Mouse (Mus musculus) layer of hippocampus, postnatal 10 days (tissue): ENCODE results near the gene Hbb-bs. TPM values are rescaled to one million over a fixed set of nuclear protein-coding genes. Genes with fewer than 3 reads are reported as not detected.
"Not testable (repeated sequence)": the region's sequence is repeated elsewhere in the genome, so short reads cannot be mapped to it uniquely, and the experiment has no call there.

ENCODE experiments used
- DNase-seq, 2 experiments: peaks; one replicate each; pipeline ENCODE4 v3.0.0; 2021; ENCODE audit warnings: low spot score in 2 of 2
- total RNA-seq, 2 experiments: library from RNA; stranded (reverse); gene quantifications; 2 replicates each; pipeline ENCODE4 v1.2.3; 2021

Gene Hbb-bs
- total RNA-seq, 2 experiments from 2014 or later, result 744 to 802 TPM

GRCm38 (mm10) chr7:103812174-103812573 lies 15.7 kb downstream of the Hbb-bs start:
- no peak for DNase-seq

- DNase-seq, result no peak
Measured at GRCm38 (mm10) chr7:103811223-103811845, 16.6 kb downstream of the Hbb-bs start.

GRCm38 (mm10) chr7:103810746-103811145 lies 17.1 kb downstream of the Hbb-bs start:
- DNase-seq, result no peak

GRCm38 (mm10) chr7:103810296-103810695 lies 17.6 kb downstream of the Hbb-bs start:
- no peak for DNase-seq

DNA sequence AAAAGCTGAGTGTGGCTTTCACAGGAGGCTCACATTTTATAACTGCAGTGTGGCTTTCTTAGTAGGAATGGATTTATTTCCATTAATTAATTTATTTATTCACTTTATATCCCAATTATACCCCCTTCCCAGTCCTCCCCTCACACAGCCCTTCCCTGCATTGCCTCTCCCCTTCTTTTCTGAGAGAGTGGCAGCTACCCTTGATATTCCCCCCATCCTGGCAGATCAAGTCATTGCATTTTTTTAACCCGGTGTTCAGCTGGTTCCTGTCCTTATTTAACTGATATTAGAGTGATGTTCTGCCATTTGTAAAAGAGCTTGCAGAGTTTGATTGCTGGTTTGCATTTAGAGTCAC lies 18.1 kb downstream of the Hbb-bs start:
- no peak for DNase-seq

DNA sequence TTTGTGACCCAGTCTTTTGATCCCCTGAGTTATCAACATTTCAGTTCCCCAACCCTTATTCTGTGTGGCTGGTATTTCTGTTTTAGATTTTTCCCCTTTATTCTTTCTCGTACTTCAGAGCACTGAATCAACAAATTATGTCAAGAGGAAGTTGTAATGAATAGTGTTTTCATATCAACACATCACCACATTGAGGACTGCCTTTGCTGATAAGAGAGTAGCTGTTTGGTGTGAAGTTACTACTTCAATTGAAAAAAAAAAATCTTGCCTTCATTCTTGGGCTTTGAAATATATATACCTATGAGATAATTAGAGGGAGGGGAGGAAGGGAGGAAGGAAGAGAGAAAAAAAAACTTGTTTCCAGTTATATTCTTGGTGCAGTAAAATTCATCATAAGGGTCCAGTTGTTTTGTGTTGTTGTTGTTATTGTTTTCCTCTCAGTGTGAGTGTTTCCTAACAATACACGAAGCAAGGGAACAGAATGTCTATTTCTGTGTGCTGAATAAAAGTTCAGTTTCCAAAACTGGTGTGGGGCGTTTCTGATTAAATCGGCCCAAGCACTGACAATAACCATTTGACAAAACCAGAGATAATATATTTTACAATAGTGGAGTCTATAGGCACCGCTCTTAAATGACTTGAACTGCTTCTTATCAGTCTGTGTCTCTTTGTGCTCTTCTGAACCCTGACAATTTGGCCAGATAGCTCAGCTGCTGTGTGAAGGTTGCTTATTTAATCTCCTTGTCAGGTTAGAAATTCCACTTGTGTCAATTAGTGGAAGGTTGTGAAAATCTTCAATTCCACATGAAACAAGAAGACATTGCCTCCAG lies 18.7 kb downstream of the Hbb-bs start:
- no peak for DNase-seq

GRCm38 (mm10) chr7:103808120-103808519 lies 19.8 kb downstream of the Hbb-bs start:
- DNase-seq, result not testable (repeated sequence)

GRCm38 (mm10) chr7:103806856-103807255 lies 21.0 kb downstream of the Hbb-bs start:
- DNase-seq, result peak; percentile 4 to 20

DNA sequence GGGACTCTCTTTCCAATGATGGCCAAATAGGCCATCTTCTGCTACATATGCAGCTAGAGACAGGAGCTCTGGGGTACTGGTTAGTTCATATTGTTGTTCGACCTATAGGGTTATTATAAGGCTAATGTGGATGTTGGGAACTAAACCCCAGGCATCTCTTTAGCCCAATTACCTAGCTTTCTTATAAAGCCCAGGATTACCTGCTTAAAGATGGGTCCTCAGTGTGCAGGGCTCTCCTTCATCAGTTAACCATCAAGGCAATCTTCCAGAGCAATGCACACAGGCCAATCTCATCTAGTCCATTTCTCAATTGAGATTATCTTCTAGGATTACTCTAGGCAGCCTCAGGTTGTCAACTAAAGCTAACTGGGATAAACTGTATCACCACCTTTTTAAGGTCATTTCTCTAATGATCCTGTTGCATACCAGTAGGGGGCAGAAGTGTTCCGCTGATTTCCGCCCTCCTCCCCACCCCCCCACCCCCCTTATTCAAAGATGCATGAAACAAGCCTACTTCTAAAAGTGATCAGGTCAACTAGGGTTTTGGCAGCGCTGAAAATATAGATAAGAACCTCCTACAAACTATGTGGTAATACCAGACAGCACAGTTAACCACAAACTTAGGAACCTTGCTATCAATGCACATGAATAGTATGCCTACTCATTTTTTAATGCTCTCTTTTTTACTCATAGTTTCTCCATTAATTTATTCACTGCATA lies 35.1 kb downstream of the Hbb-bs start:
- no peak for DNase-seq

DNA sequence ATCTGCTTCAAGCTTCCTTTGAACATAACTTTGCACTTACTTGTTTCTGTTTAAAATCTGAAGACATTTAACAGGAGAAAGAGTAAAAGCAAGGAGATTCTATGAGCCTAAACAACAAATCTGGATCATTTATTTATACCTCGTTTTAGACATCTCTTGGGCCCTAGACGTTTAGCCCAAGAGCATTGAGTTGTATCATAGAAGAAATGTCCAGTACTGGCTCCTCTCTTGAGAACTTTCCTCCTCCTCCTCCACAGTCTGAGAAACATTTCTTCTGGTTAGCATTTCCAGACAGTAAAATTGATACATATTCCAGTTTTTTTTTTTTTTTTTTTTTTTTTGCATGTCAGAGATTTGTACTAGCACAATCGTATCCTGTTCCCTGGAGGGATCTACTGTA lies 36.2 kb downstream of the Hbb-bs start, which contains the start of gene Olfr67:
Olfr67 (minus strand) TSS at position 101 of the 400 bp plus-strand sequence.
- DNase-seq, result no peak

DNA sequence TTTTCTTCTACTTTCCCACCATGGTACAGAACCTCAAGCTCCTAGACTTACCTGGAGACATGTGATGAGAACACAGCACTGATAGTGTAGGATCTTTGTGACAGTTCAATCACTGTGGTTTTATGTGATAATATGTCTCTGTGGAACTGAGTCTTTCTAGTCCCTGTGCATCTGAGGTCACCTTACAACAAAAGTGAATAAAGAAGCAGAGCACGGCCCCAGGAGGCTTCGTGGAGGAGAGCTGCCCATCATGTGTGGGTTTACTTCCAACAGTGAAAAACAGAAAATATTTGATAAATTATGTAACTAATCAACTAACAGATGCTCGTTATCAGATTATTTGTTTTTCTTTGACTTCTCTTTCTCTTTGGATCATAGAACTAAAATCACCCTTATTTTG lies 48.3 kb downstream of the Hbb-bs start, which contains the start of gene Olfr68:
Olfr68 (minus strand) TSS at position 101 of the 400 bp plus-strand sequence.
- no peak for DNase-seq

GRCm38 (mm10) chr7:103777652-103778051 lies 50.2 kb downstream of the Hbb-bs start:
- DNase-seq, result not testable (repeated sequence)

Other genes starting within 250 kb of the Hbb-bs start
- gene Olfr618, start 238.0 kb downstream of the Hbb-bs start, total RNA-seq, result not detected
- gene Olfr619, start 227.5 kb downstream of the Hbb-bs start, total RNA-seq, result not detected
- not detected for gene Olfr620, start 215.6 kb downstream of the Hbb-bs start, total RNA-seq
- not detected for gene Olfr622, start 185.4 kb downstream of the Hbb-bs start, total RNA-seq
- gene Olfr623, start 164.4 kb downstream of the Hbb-bs start, total RNA-seq, result not detected
- gene Olfr624, start 156.9 kb downstream of the Hbb-bs start, total RNA-seq, result under 1 TPM in 1 of 2 experiments, not detected in 1; 0.21 TPM
- not detected for gene Olfr625-ps1, start 145.4 kb downstream of the Hbb-bs start, total RNA-seq
- not detected for gene Olfr243, start 113.4 kb downstream of the Hbb-bs start, total RNA-seq
- not detected for gene Olfr628, start 97.7 kb downstream of the Hbb-bs start, total RNA-seq
- gene Olfr629, start 83.2 kb downstream of the Hbb-bs start, total RNA-seq, result not detected
- not detected for gene Olfr630, start 70.8 kb downstream of the Hbb-bs start, total RNA-seq
- gene Olfr69, start 56.5 kb downstream of the Hbb-bs start, total RNA-seq, result not detected
- gene Olfr68, start 48.4 kb downstream of the Hbb-bs start, total RNA-seq, result not detected
- gene Olfr67, start 36.3 kb downstream of the Hbb-bs start, total RNA-seq, result not detected
- 10 to 100 TPM; 83.8 to 97.7 TPM for gene Hbb-bt, start 14.1 kb downstream of the Hbb-bs start, total RNA-seq
- not detected for gene Hbb-bh2, start 12.4 kb upstream of the Hbb-bs start, total RNA-seq
- not detected for gene Hbb-bh1, start 15.1 kb upstream of the Hbb-bs start, total RNA-seq
- not detected for gene Hbb-y, start 25.1 kb upstream of the Hbb-bs start, total RNA-seq
- gene Olfr66, start 58.2 kb upstream of the Hbb-bs start, total RNA-seq, result not detected
- gene Olfr64, start 66.4 kb upstream of the Hbb-bs start, total RNA-seq, result not detected
- gene Olfr65, start 75.4 kb upstream of the Hbb-bs start, total RNA-seq, result not detected
- gene Olfr631, start 100.7 kb upstream of the Hbb-bs start, total RNA-seq, result not detected
- gene Olfr632, start 106.3 kb upstream of the Hbb-bs start, total RNA-seq, result not detected
- gene Olfr633, start 116.3 kb upstream of the Hbb-bs start, total RNA-seq, result not detected
- under 1 TPM; 0.11 TPM for gene Olfr635, start 143.1 kb upstream of the Hbb-bs start, total RNA-seq
- not detected for gene Olfr638, start 170.7 kb upstream of the Hbb-bs start, total RNA-seq
- gene Olfr639, start 189.2 kb upstream of the Hbb-bs start, total RNA-seq, result under 1 TPM; 0.09 to 0.16 TPM
- not detected for gene Olfr640, start 197.5 kb upstream of the Hbb-bs start, total RNA-seq
- not detected for gene Olfr641, start 207.3 kb upstream of the Hbb-bs start, total RNA-seq
- gene Olfr642, start 224.6 kb upstream of the Hbb-bs start, total RNA-seq, result not detected
- gene 4930516K23Rik, start 233.3 kb upstream of the Hbb-bs start, total RNA-seq, result not detected
- gene Olfr644, start 243.8 kb upstream of the Hbb-bs start, total RNA-seq, result not detected